Mouse (Mus musculus) ZHBTc4 (cell line): ENCODE measurements around the gene Urah.
A peak's percentile ranks its signal among the peaks of the same experiment; 100 is the strongest.

ENCODE experiments used
- DNase-seq: peaks from one replicate; pipeline ENCODE4 v3.0.0-alpha.2; 2011; ENCODE audit warnings: low read depth, low spot score

The Urah gene

GRCm38 (mm10) chr7:140874224-140874623 lies 39.4 kb downstream of the Urah start:
- DNase-seq = no peak

GRCm38 (mm10) chr7:140877364-140877763 lies 42.5 kb downstream of the Urah start:
- DNase-seq = no peak

GRCm38 (mm10) chr7:140879355-140879754 lies 44.5 kb downstream of the Urah start:
- no peak for DNase-seq

GRCm38 (mm10) chr7:140880419-140880818 lies 45.6 kb downstream of the Urah start:
- DNase-seq = no peak

- peak; percentile 66 for DNase-seq
These were observed 46.2 kb downstream of the Urah start for GRCm38 (mm10) chr7:140880865-140881515.

- DNase-seq = peak; percentile 98
These were observed 47.1 kb downstream of the Urah start, which contains the start of the genes Psmd13 and Sirt3 for GRCm38 (mm10) chr7:140881696-140882468. Psmd13 (plus strand) TSS chr7:140881968. Sirt3 (minus strand) TSS chr7:140882309.

GRCm38 (mm10) chr7:140882469-140882803 lies 47.6 kb downstream of the Urah start:
- no peak for DNase-seq
